Mouse (Mus musculus) hindbrain, embryonic 12.5 days (tissue): ENCODE measurements around the gene Tmem86a. TPM values are rescaled to one million over a fixed set of nuclear protein-coding genes. Genes with fewer than 3 reads are reported as not detected.

Experiments
- ATAC-seq: fragments of 200-750 bp; cut with Nextera tagmentation; 2 replicates; pipeline ENCODE4 v1.8.0; 2017; ENCODE audit warnings: moderate TSS enrichment; ENCODE audit not compliant: low FRiP score
- H3K27ac ChIP-seq: fragments of 300-500 bp; sonication (generic); 2 replicates; pipeline ENCODE4 v1.5.1; 2016; ENCODE audit warnings: mild to moderate bottlenecking
- H3K27me3 ChIP-seq: fragments of 300-500 bp; sonication (generic); 2 replicates; pipeline ENCODE4 v1.6.1; 2016; ENCODE audit warnings: mild to moderate bottlenecking
- H3K36me3 ChIP-seq: fragments of 300-500 bp; sonication (generic); 2 replicates; pipeline ENCODE4 v1.6.1; 2016; ENCODE audit warnings: mild to moderate bottlenecking
- H3K4me1 ChIP-seq: fragments of 300-500 bp; sonication (generic); 2 replicates; pipeline ENCODE4 v1.6.1; 2016
- H3K4me2 ChIP-seq: fragments of 300-500 bp; sonication (generic); replicated peaks from 2 replicates; pipeline ENCODE4 v1.6.1; 2016; ENCODE audit warnings: mild to moderate bottlenecking
- H3K4me3 ChIP-seq: fragments of 300-500 bp; sonication (generic); 2 replicates; pipeline ENCODE4 v1.5.1; 2016; ENCODE audit warnings: mild to moderate bottlenecking
- H3K9ac ChIP-seq: fragments of 300-500 bp; sonication (generic); 2 replicates; pipeline ENCODE4 v1.6.1; 2016; ENCODE audit warnings: mild to moderate bottlenecking, moderate library complexity
- H3K9me3 ChIP-seq: fragments of 300-500 bp; sonication (generic); replicated peaks from 2 replicates; pipeline ENCODE4 v1.6.1; 2016; ENCODE audit warnings: mild to moderate bottlenecking
- WGBS: fragments of 180-500 bp; shearing (Covaris S2); methylation state at CpG from one replicate; pipeline ENCODE4 v1.1.7; 2016; 5-methylcytosine and 5-hydroxymethylcytosine counted together
- polyA plus RNA-seq: library from polyadenylated mRNA; unstranded; fragments of >200 nt; fragmentation: Nextera tagmentation; extraction: Ambion mirVana; gene quantifications from 2 replicates; pipeline ENCODE4 v1.2.1, GENCODE M21; 2016

The Tmem86a gene
- polyA plus RNA-seq, 1 experiment from 2014 or later = 19.2 TPM

- no peak overlapping the region for H3K9ac ChIP-seq
- H3K4me2 ChIP-seq = no peak overlapping the region
- no peaks in the 10 kb centered on the region for H3K27me3 ChIP-seq
- no peaks in the 10 kb centered on the region for H3K9me3 ChIP-seq
- H3K27ac ChIP-seq = no peak overlapping the region
- no peak for ATAC-seq
- no peaks in the 10 kb centered on the region for H3K4me1 ChIP-seq
- 81% methylated on average over 4 of the region's 4 CpGs for WGBS
- no peaks in the 10 kb centered on the region for H3K36me3 ChIP-seq
- no peak overlapping the region for H3K4me3 ChIP-seq
Observed at GRCm38 (mm10) chr7:47034785-47035384, 15.5 kb upstream of the Tmem86a start.

- Histone ChIP-seq H3K4me3 (no peak overlapping the region), H3K9me3 (no peaks in the 10 kb centered on the region), H3K9ac (no peak overlapping the region), H3K4me1 (no peaks in the 10 kb centered on the region), H3K27me3 (no peaks in the 10 kb centered on the region), H3K27ac (no peak overlapping the region), H3K4me2 (no peak overlapping the region), H3K36me3 (no peaks in the 10 kb centered on the region)
- WGBS = 77% methylated on average over 8 of the region's 8 CpGs
- no peak for ATAC-seq
Observed at GRCm38 (mm10) chr7:47035426-47035825, 15.0 kb upstream of the Tmem86a start.

- no peak for ATAC-seq
- H3K27ac ChIP-seq = no peak overlapping the region
- no peak overlapping the region; the same call in 1 of the 2 replicates for H3K9ac ChIP-seq
- peaks cover 3% of the 10 kb centered on the region; the same call in 1 of the 2 replicates for H3K4me1 ChIP-seq
- no peak overlapping the region for H3K4me3 ChIP-seq
- WGBS = 94% methylated on average over 3 of the region's 3 CpGs
- H3K27me3 ChIP-seq = no peaks in the 10 kb centered on the region
- no peaks in the 10 kb centered on the region for H3K36me3 ChIP-seq
- no peaks in the 10 kb centered on the region for H3K9me3 ChIP-seq
- H3K4me2 ChIP-seq = no peak overlapping the region
Observed at GRCm38 (mm10) chr7:47041706-47042105, 8.7 kb upstream of the Tmem86a start.

DNA sequence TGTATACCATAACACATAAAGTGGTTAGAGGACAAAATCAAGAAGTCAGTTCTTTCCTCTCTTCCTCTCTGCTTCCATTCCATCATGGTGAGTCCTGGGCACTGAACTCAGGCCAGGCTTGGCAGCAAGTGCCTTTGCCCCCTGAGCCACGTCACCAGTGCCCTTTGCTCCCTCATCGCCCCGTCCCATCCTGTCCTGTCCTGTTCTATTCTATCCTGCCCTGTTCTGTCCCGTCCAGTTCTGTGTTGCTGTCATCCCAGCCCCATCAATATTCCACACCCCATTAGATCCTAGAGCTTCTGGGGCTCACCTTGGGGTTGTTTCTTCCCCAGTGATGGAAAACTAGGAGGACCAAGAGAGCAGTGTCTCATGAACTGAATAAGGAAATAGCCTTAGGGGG is 8.3 kb upstream of the Tmem86a start:
- Histone ChIP-seq H3K4me3 (no peak overlapping the region), H3K4me1 (peaks cover 3% of the 10 kb centered on the region; the same call in 1 of the 2 replicates), H3K27me3 (no peaks in the 10 kb centered on the region), H3K9me3 (no peaks in the 10 kb centered on the region), H3K27ac (no peak overlapping the region), H3K36me3 (no peaks in the 10 kb centered on the region), H3K4me2 (no peak overlapping the region), H3K9ac (no peak overlapping the region; the same call in 1 of the 2 replicates)
- no peak for ATAC-seq
- 76% methylated on average over 4 of the region's 4 CpGs for WGBS

GRCm38 (mm10) chr7:47042823-47043490 is 7.4 kb upstream of the Tmem86a start:
- Histone ChIP-seq H3K4me2 (no peak overlapping the region), H3K9ac (no peak overlapping the region), H3K27ac (no peak overlapping the region), H3K9me3 (no peaks in the 10 kb centered on the region), H3K36me3 (no peaks in the 10 kb centered on the region), H3K4me3 (no peak overlapping the region), H3K27me3 (0 out of 2 replicates have a peak, but pooled peaks cover 2% of the 10 kb centered on the region), H3K4me1 (peaks cover 3% of the 10 kb centered on the region; the same call in 1 of the 2 replicates)
- ATAC-seq = no peak
- 50% methylated on average over 6 of the region's 6 CpGs for WGBS

GRCm38 (mm10) chr7:47050766-47051165 is 365 bp downstream of the Tmem86a start:
- Histone ChIP-seq H3K36me3 (peaks cover 12% of the 10 kb centered on the region), H3K4me1 (peaks cover 22% of the 10 kb centered on the region), H3K27me3 (0 out of 2 replicates have a peak, but pooled peaks cover 5% of the 10 kb centered on the region), H3K9me3 (no peaks in the 10 kb centered on the region), H3K4me2 (peak overlapping the region; percentile 73), H3K4me3 (peak overlapping the region; percentile 90), H3K9ac (peak overlapping the region; percentile 86), H3K27ac (peak overlapping the region; percentile 96)
- ATAC-seq = peak; percentile 81
- WGBS = under 1% methylated on average over 34 of the region's 34 CpGs

- Histone ChIP-seq H3K9ac (0 out of 2 replicates have a peak overlapping the region, but pooled peaks have one; percentile 86), H3K27me3 (0 out of 2 replicates have a peak, but pooled peaks cover 5% of the 10 kb centered on the region), H3K4me2 (peak overlapping the region; percentile 73), H3K36me3 (peaks cover 12% of the 10 kb centered on the region), H3K9me3 (no peaks in the 10 kb centered on the region), H3K4me1 (peaks cover 22% of the 10 kb centered on the region), H3K4me3 (peak overlapping the region; percentile 90), H3K27ac (peak overlapping the region; percentile 58)
- no peak for ATAC-seq
- 19% methylated on average over 1 of the region's 2 CpGs for WGBS
Observed at GRCm38 (mm10) chr7:47051404-47052151, 1.2 kb downstream of the Tmem86a start.

DNA sequence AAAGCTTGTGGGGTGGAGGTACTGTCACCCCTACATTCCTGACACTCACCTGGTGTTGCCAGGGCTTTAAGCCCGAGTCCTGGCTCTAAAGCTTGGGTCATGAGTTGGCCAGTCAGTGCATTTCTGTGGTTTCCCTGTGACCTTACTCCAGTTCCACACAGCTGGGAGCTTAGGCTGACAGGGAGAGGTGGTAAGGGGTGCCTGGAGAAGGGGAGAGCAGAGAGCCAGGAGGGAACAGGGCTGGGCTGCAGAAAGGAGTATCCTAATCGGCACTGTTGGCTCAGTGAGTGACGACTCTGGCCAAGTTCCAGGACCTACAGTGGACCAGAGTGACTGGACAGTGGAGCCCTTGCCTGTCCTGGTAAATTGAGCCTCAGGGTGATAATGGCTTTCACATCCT is 1.9 kb downstream of the Tmem86a start:
- H3K9ac ChIP-seq = 0 out of 2 replicates have a peak overlapping the region, but pooled peaks have one; percentile 35
- WGBS = 33% methylated on average over 3 of the region's 3 CpGs
- H3K4me2 ChIP-seq = peak overlapping the region; percentile 73
- peaks cover 22% of the 10 kb centered on the region for H3K4me1 ChIP-seq
- H3K27me3 ChIP-seq = 0 out of 2 replicates have a peak, but pooled peaks cover 5% of the 10 kb centered on the region
- H3K36me3 ChIP-seq = peaks cover 12% of the 10 kb centered on the region
- H3K9me3 ChIP-seq = no peaks in the 10 kb centered on the region
- ATAC-seq = no peak
- peak overlapping the region; percentile 45 for H3K27ac ChIP-seq
- H3K4me3 ChIP-seq = 0 out of 2 replicates have a peak overlapping the region, but pooled peaks have one; percentile 90

- Histone ChIP-seq H3K4me1 (peaks cover 22% of the 10 kb centered on the region), H3K4me2 (no peak overlapping the region), H3K27ac (no peak overlapping the region), H3K27me3 (0 out of 2 replicates have a peak, but pooled peaks cover 3% of the 10 kb centered on the region), H3K4me3 (no peak overlapping the region), H3K36me3 (peaks cover 12% of the 10 kb centered on the region), H3K9me3 (no peaks in the 10 kb centered on the region), H3K9ac (no peak overlapping the region)
- ATAC-seq = no peak
- 94% methylated on average over 15 of the region's 15 CpGs for WGBS
Observed at GRCm38 (mm10) chr7:47053287-47053686, 2.9 kb downstream of the Tmem86a start.

DNA sequence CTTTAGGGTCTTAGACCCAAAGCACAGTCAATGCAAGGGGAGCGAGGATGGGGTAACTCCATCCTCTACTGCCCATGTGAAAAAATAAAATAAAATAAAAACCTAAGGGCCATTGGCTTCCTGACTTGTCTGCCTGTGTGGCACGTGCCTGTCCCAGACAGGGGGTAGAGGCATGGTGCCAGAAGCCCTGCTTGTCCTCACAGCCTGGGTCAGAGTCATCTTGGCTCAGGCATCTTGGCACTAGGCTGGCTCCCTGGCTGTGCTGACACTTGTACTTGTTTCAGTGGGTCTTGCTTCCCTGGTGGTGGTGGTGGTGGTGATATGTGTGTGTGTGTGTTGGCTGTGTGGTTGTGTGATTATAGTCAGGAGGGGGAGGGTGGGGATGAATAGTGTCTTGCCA is 4.3 kb downstream of the Tmem86a start:
- Histone ChIP-seq H3K36me3 (peaks cover 12% of the 10 kb centered on the region), H3K27me3 (no peaks in the 10 kb centered on the region), H3K9me3 (no peaks in the 10 kb centered on the region), H3K9ac (no peak overlapping the region), H3K4me3 (no peak overlapping the region), H3K4me1 (peaks cover 22% of the 10 kb centered on the region), H3K27ac (no peak overlapping the region), H3K4me2 (no peak overlapping the region)
- ATAC-seq = no peak
- WGBS = 77% methylated on average over 2 of the region's 2 CpGs

- H3K4me3 ChIP-seq = no peak overlapping the region
- H3K4me2 ChIP-seq = no peak overlapping the region
- 84% methylated on average over 9 of the region's 9 CpGs for WGBS
- H3K27ac ChIP-seq = no peak overlapping the region
- H3K9me3 ChIP-seq = no peaks in the 10 kb centered on the region
- ATAC-seq = no peak
- no peak overlapping the region for H3K9ac ChIP-seq
- H3K36me3 ChIP-seq = peaks cover 12% of the 10 kb centered on the region
- no peaks in the 10 kb centered on the region for H3K27me3 ChIP-seq
- H3K4me1 ChIP-seq = peaks cover 22% of the 10 kb centered on the region
Observed at GRCm38 (mm10) chr7:47055744-47056143, 5.3 kb downstream of the Tmem86a start.

GRCm38 (mm10) chr7:47056273-47056672 is 5.9 kb downstream of the Tmem86a start:
- no peak for ATAC-seq
- WGBS = 90% methylated on average over 4 of the region's 4 CpGs
- peaks cover 12% of the 10 kb centered on the region for H3K36me3 ChIP-seq

More at GRCm38 (mm10) chr7:47056273-47056672, 5.9 kb downstream of the Tmem86a start:
- Histone ChIP-seq H3K4me3 (no peak overlapping the region), H3K9me3 (no peaks in the 10 kb centered on the region), H3K4me2 (no peak overlapping the region), H3K27ac (no peak overlapping the region), H3K27me3 (no peaks in the 10 kb centered on the region), H3K9ac (no peak overlapping the region), H3K4me1 (peaks cover 17% of the 10 kb centered on the region)
